Mouse (Mus musculus): ENCODE measurements around the gene Mettl25.

- TF ChIP-seq POLR2A (IDR thresholded peaks at IDR 0.05; ENCODE audit: control insufficient read depth in 1 of 2, insufficient read depth in 1 of 2, low read depth in 1 of 2, low read length in 2 of 2, poor library complexity in 1 of 2) (no peak), TBP (IDR thresholded peaks at IDR 0.05; ENCODE audit: low read depth, low read length) (no peak), ETS1 (IDR thresholded peaks at IDR 0.05; ENCODE audit: low read depth, low read length) (no peak), GATA1 (IDR thresholded peaks at IDR 0.05; ENCODE audit: low read depth, low read length) (no peak)
Measured at GRCm38 (mm10) chr10:105797250-105797924, 43.8 kb downstream of the Mettl25 start.

Data from MEL (cell line).